19 mouse cellular contexts compared by ENCODE assay signal in genomic region chr2:49890727-49891126, GRCm38 (mm10).
"Had no signal": no experiment of that assay in that cellular context is flagged by ENCODE, and none has a peak within 500 bp of the region (broad histone marks: within the 10 kb centered on the region; RNA-seq: fewer than 3 reads in every experiment).

No protein-coding gene starts in this region.

- H3K36me3 ChIP-seq: limb, embryonic 12.5 days; limb, embryonic 15.5 days; midbrain, embryonic 12.5 days; midbrain, embryonic 15.5 days; neural tube, embryonic 13.5 days; stomach, embryonic 15.5 days had no signal

- H3K4me2 ChIP-seq: limb, embryonic 12.5 days; limb, embryonic 15.5 days; liver, embryonic 11.5 days; midbrain, embryonic 12.5 days; midbrain, embryonic 15.5 days; neural tube, embryonic 13.5 days; stomach, embryonic 15.5 days had no signal

- H3K4me1 ChIP-seq: midbrain, embryonic 15.5 days; stomach, embryonic 15.5 days had no signal

- H3K9ac ChIP-seq: limb, embryonic 12.5 days; limb, embryonic 15.5 days; liver, embryonic 14.5 days; liver, postnatal 0 days; midbrain, embryonic 12.5 days; midbrain, embryonic 15.5 days; neural tube, embryonic 13.5 days; stomach, embryonic 15.5 days had no signal

- H3K27me3 ChIP-seq: limb, embryonic 12.5 days; limb, embryonic 15.5 days; midbrain, embryonic 12.5 days; midbrain, embryonic 15.5 days; neural tube, embryonic 13.5 days; stomach, embryonic 15.5 days had no signal

- DNase-seq: kidney, adult 18-20 months; kidney, adult 9 months; kidney, postnatal 14 days; kidney, postnatal 4 days; left cerebral cortex, postnatal 4 days; liver, postnatal 0 days; retina, postnatal 1 day; right cerebral cortex, postnatal 25 days; spleen, adult 18-20 months; thymus, postnatal 25 days had no signal

- H3K4me3 ChIP-seq: limb, embryonic 12.5 days; limb, embryonic 15.5 days; midbrain, embryonic 12.5 days; midbrain, embryonic 15.5 days; neural tube, embryonic 13.5 days; stomach, embryonic 15.5 days had no signal

- ATAC-seq: intestine, embryonic 16.5 days; liver, postnatal 0 days had no signal

- H3K9me3 ChIP-seq: limb, embryonic 12.5 days; limb, embryonic 15.5 days; midbrain, embryonic 12.5 days; midbrain, embryonic 15.5 days; neural tube, embryonic 13.5 days; stomach, embryonic 15.5 days had no signal

- H3K27ac ChIP-seq: limb, embryonic 12.5 days; limb, embryonic 15.5 days; liver, embryonic 14.5 days; midbrain, embryonic 12.5 days; midbrain, embryonic 15.5 days; neural tube, embryonic 13.5 days; stomach, embryonic 15.5 days had no signal
